Comparison of ENCODE assay signal across 23 mouse cellular contexts in the genomic region with DNA sequence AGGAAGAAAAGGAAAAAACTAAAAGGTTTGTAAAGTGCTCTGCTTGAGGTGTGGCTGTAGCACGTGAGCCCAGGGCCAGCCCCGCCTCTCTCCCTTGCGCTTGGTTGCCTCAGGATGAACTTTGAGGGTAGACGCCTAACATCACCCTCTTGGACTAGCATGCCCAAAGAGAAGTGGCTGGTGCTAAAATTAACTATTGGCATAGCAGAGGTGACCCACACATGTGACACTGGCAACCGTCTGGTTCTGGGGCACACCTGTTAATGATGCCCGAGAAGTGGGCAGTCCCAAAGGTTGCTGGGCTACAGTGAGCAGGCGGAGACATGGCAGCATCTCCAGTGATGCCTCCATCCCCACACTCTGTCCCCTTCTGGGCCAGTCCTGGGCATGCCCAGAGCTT. TPM values are rescaled to one million over a fixed set of nuclear protein-coding genes. Genes with fewer than 3 reads are reported as not detected.
A peak's percentile ranks its signal among the peaks of the same experiment; 100 is the strongest.
DNase-seq lines count a peak whose midpoint lies in the region; ATAC-seq and TF ChIP-seq lines count a peak whose summit lies in the region.
"Had no signal": no experiment of that assay in that cellular context is flagged by ENCODE, and none has a peak within 500 bp of the region (broad histone marks: within the 10 kb centered on the region; RNA-seq: fewer than 3 reads in every experiment).

No protein-coding gene starts in this region.

- no peak for TF ChIP-seq CTCF in lung, postnatal 0 days (IDR thresholded peaks at IDR 0.05)

- H3K36me3 ChIP-seq in lung, postnatal 0 days (ENCODE audit: insufficient read depth, low read length) = no peaks in the 10 kb centered on the region
- no peaks in the 10 kb centered on the region for H3K36me3 ChIP-seq in midbrain, embryonic 11.5 days (ENCODE audit: control insufficient read depth, insufficient read depth, low read length)
- no peaks in the 10 kb centered on the region for H3K36me3 ChIP-seq in hindbrain, embryonic 11.5 days (ENCODE audit: control insufficient read depth, insufficient read depth, low read length)
- H3K36me3 ChIP-seq: embryonic facial prominence, embryonic 15.5 days had no signal

- H3K4me1 ChIP-seq in lung, postnatal 0 days (ENCODE audit: insufficient read depth, low read depth, low read length) = no peaks in the 10 kb centered on the region
- H3K4me1 ChIP-seq in midbrain, embryonic 11.5 days (ENCODE audit: control insufficient read depth, insufficient read depth, low read length) = peaks cover 4% of the 10 kb centered on the region; the same call in 1 of the 2 replicates
- H3K4me1 ChIP-seq in hindbrain, embryonic 11.5 days (replicated peaks; ENCODE audit: control insufficient read depth, insufficient read depth, low read length) = no peaks in the 10 kb centered on the region

- no peak for ATAC-seq in lung, postnatal 0 days
- no peak for ATAC-seq in midbrain, embryonic 11.5 days (ENCODE audit: low FRiP score)
- no peak for ATAC-seq in hindbrain, embryonic 11.5 days (ENCODE audit: low FRiP score)
- ATAC-seq: activated CD4-positive, CD25-positive, alpha-beta regulatory T cell, adult 4 months; forebrain, postnatal 0 days; hindbrain, postnatal 0 days; intestine, postnatal 0 days had no signal

- no peak overlapping the region for H3K9ac ChIP-seq in lung, postnatal 0 days (replicated peaks; ENCODE audit: low read depth)
- no peak overlapping the region for H3K9ac ChIP-seq in midbrain, embryonic 11.5 days (ENCODE audit: low read length)
- H3K9ac ChIP-seq in hindbrain, embryonic 11.5 days (ENCODE audit: low read depth, low read length) = no peak overlapping the region
- H3K9ac ChIP-seq: embryonic facial prominence, embryonic 15.5 days; forebrain, postnatal 0 days had no signal

- no peak overlapping the region for H3K4me3 ChIP-seq in lung, postnatal 0 days (ENCODE audit: low read depth, low read length)
- no peak overlapping the region for H3K4me3 ChIP-seq in midbrain, embryonic 11.5 days (ENCODE audit: low read depth, low read length)
- H3K4me3 ChIP-seq in hindbrain, embryonic 11.5 days (ENCODE audit: low read depth, low read length) = no peak overlapping the region
- H3K4me3 ChIP-seq: embryonic facial prominence, embryonic 15.5 days; left cerebral cortex, adult 2 months had no signal

- peak; percentile 73 for DNase-seq in kidney, adult 11 months
- DNase-seq in kidney, postnatal 10 days = no peak
- DNase-seq in lung, postnatal 36 days = peak; percentile 50
- no peak for DNase-seq in lung, postnatal 0 days (ENCODE audit: low spot score)
- peak; percentile 72 to 78 for DNase-seq in heart, adult 9 months (ENCODE audit: low spot score in 2 of 2)
- peak; percentile 91 for DNase-seq in skeletal muscle tissue, adult 2 months (ENCODE audit: low read depth, low spot score)
- no peak for DNase-seq in midbrain, embryonic 11.5 days (ENCODE audit: low spot score, missing footprints)
- no peak for DNase-seq in hindbrain, embryonic 11.5 days (ENCODE audit: low spot score)
- DNase-seq: adrenal gland, postnatal 10 days; cerebellum, postnatal 25 days; forebrain, postnatal 0 days; layer of hippocampus, adult 9-11 months; left cerebral cortex, postnatal 4 days; liver; right cerebral cortex, postnatal 25 days had no signal

- no peaks in the 10 kb centered on the region for H3K27me3 ChIP-seq in lung, postnatal 0 days (replicated peaks; ENCODE audit: insufficient read depth, low read length)
- no peaks in the 10 kb centered on the region for H3K27me3 ChIP-seq in midbrain, embryonic 11.5 days (ENCODE audit: control insufficient read depth, insufficient read depth, low read length)
- no peaks in the 10 kb centered on the region for H3K27me3 ChIP-seq in hindbrain, embryonic 11.5 days (ENCODE audit: control insufficient read depth, insufficient read depth, low read length)

- no peak for TF ChIP-seq EP300 in lung, postnatal 0 days (IDR thresholded peaks at IDR 0.05)

- no peaks in the 10 kb centered on the region for H3K9me3 ChIP-seq in lung, postnatal 0 days (ENCODE audit: low read length)
- H3K9me3 ChIP-seq in midbrain, embryonic 11.5 days (ENCODE audit: control insufficient read depth, low read length) = no peaks in the 10 kb centered on the region
- H3K9me3 ChIP-seq in hindbrain, embryonic 11.5 days (ENCODE audit: control insufficient read depth, low read length) = no peaks in the 10 kb centered on the region
- H3K9me3 ChIP-seq: embryonic facial prominence, embryonic 15.5 days had no signal

- no peak overlapping the region for H3K4me2 ChIP-seq in lung, postnatal 0 days (replicated peaks; ENCODE audit: low read depth, low read length)
- no peak overlapping the region for H3K4me2 ChIP-seq in midbrain, embryonic 11.5 days
- H3K4me2 ChIP-seq in hindbrain, embryonic 11.5 days (replicated peaks; ENCODE audit: low read depth, low read length) = no peak overlapping the region
- H3K4me2 ChIP-seq: embryonic facial prominence, embryonic 15.5 days had no signal

- H3K27ac ChIP-seq in lung, postnatal 0 days (ENCODE audit: low read length) = no peak overlapping the region
- H3K27ac ChIP-seq in midbrain, embryonic 11.5 days (ENCODE audit: low read depth, low read length) = no peak overlapping the region
- H3K27ac ChIP-seq in hindbrain, embryonic 11.5 days (ENCODE audit: low read depth, low read length) = no peak overlapping the region
- H3K27ac ChIP-seq: embryonic facial prominence, embryonic 15.5 days; hindbrain, postnatal 0 days; left cerebral cortex, adult 2 months; stomach, postnatal 0 days had no signal

- WGBS in lung, postnatal 0 days = 64% methylated on average over 7 of the region's 7 CpGs
- 73% methylated on average over 7 of the region's 7 CpGs for WGBS in midbrain, embryonic 11.5 days
- 77% methylated on average over 7 of the region's 7 CpGs for WGBS in hindbrain, embryonic 11.5 days

RNA-seq across cellular contexts. Expression of a gene that starts 24.1 kb away (rescaled TPM):
- 17.3 and 20.6 TPM in 2 replicates for polyA plus RNA-seq in lung, postnatal 0 days (2015; fragmentation: Nextera tagmentation; extraction: Ambion mirVana)
- polyA plus RNA-seq in midbrain, embryonic 11.5 days (2014; fragmentation: Nextera tagmentation; extraction: Ambion mirVana) = 4.8 and 6.1 TPM in 2 replicates
- polyA plus RNA-seq in hindbrain, embryonic 11.5 days (2014; fragmentation: Nextera tagmentation; extraction: Ambion mirVana) = 9.2 and 9.6 TPM in 2 replicates
- polyA plus RNA-seq: activated CD4-positive, CD25-positive, alpha-beta regulatory T cell, adult 4 months had no signal

RNA-seq across cellular contexts. Expression of a gene that starts 44.9 kb away (rescaled TPM):
- polyA plus RNA-seq in lung, postnatal 0 days (2015; fragmentation: Nextera tagmentation; extraction: Ambion mirVana) = 1,292 and 1,589 TPM in 2 replicates
- polyA plus RNA-seq in midbrain, embryonic 11.5 days (2014; fragmentation: Nextera tagmentation; extraction: Ambion mirVana) = not detected in 2 replicates
- polyA plus RNA-seq in hindbrain, embryonic 11.5 days (2014; fragmentation: Nextera tagmentation; extraction: Ambion mirVana) = not detected in 2 replicates
- polyA plus RNA-seq: activated CD4-positive, CD25-positive, alpha-beta regulatory T cell, adult 4 months; embryonic facial prominence, embryonic 15.5 days; stomach, postnatal 0 days; thymus, postnatal 0 days; urinary bladder, adult 2 months had no signal

Comparison
In these comparisons a context has a peak if more than half of its experiments do, and no peak if none do; other contexts are left out.
1. DNase-seq: peak in kidney, adult 11 months (single experiment), lung, postnatal 36 days (single experiment), heart, adult 9 months (2 of 2) and skeletal muscle tissue, adult 2 months (single experiment); none in kidney, postnatal 10 days (single experiment), lung, postnatal 0 days (single experiment), midbrain, embryonic 11.5 days (single experiment) and hindbrain, embryonic 11.5 days (single experiment).
2. RNA of a gene that starts 44.9 kb away (polyA plus RNA-seq): 1,292 to 1,589 TPM in lung, postnatal 0 days; not detected in midbrain, embryonic 11.5 days and not detected in hindbrain, embryonic 11.5 days; every median in the first group is over 1,000 times any median in the second.